Mouse (Mus musculus): Measurements from ENCODE around the gene Cltc. TPM values are rescaled to one million over a fixed set of nuclear protein-coding genes. Genes with fewer than 3 reads are reported as not detected.
A peak's percentile ranks its signal among the peaks of the same experiment; 100 is the strongest.
"Not testable (repeated sequence)": the region's sequence is repeated elsewhere in the genome, so short reads cannot be mapped to it uniquely, and the experiment has no call there.

The Cltc gene
- 389 and 472 TPM in 2 replicates for total RNA-seq (2014; rRNA removed)
- polyA plus RNA-seq (2015; fragmentation: Nextera tagmentation; extraction: Ambion mirVana), result 129 and 136 TPM in 2 replicates

DNA sequence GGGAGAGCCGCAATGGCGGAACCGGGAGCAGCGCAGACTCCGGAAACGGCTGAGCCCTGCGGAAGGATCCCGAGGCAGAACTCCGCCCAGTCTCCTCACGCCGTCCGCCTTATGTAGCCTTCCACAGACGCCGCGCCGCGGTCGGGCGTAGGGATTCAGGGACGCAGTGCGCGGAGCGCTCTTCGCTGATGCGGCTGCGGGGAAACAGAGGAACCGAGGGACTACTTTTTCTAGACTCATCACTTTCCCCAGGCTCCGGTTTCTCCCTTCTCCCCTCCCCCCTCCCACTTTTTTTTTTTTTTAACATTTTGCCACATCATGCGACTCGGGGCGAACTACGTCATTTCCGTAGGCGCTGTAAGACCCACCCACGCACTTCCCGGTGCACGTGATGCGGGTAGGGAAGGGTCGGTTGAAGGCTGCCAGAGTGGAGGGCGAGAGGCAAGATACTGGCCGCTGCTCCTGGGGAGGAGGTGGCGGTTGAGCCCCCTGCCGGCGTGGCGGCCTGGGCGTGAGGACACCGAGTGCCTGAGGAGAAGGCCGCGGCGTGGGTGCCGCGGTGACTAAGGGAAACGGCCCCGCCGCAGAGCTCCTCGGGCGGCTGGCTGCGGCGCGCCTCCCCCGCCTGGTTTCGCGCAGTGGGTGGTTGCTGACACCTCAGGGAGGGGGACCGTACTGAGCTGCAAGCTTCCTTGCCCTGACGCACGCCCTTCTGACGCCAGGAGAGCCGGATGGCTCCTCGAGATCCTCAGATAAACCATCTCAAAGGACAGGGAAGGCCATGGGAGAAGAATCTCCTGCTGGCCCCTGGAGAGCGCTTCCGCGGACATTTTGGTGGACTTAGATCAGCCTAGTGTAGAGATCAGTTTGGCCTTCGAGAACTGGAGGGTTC lies at the start of gene Cltc:
TSS of gene Cltc (minus strand) at position 86 of the 892 bp plus-strand sequence.
- Histone ChIP-seq H3K4me1 (ENCODE audit: insufficient read depth, low read length) (peaks cover 15% of the 10 kb centered on the region), H3K9me3 (ENCODE audit: low read length) (no peaks in the 10 kb centered on the region), H3K4me3 (ENCODE audit: low read length) (peak within 1 kb of the TSS; percentile 100), H3K36me3 (ENCODE audit: insufficient read depth, low read length) (no peaks in the 10 kb centered on the region), H3K9ac (replicated peaks; ENCODE audit: low read length) (peak within 1 kb of the TSS; percentile 99), H3K27me3 (ENCODE audit: insufficient read depth, low read length) (no peaks in the 10 kb centered on the region), H3K27ac (peak within 1 kb of the TSS; percentile 99), H3K4me2 (ENCODE audit: low read depth, low read length) (peak within 1 kb of the TSS; percentile 98)
- peak; percentile 65 for TF ChIP-seq CTCF (IDR thresholded peaks at IDR 0.05; ENCODE audit: low read depth)
- DNase-seq (ENCODE audit: low spot score) (peak; percentile 99), ATAC-seq (peak; percentile 97)
- WGBS, result under 1% methylated on average over 73 of the region's 73 CpGs

DNA sequence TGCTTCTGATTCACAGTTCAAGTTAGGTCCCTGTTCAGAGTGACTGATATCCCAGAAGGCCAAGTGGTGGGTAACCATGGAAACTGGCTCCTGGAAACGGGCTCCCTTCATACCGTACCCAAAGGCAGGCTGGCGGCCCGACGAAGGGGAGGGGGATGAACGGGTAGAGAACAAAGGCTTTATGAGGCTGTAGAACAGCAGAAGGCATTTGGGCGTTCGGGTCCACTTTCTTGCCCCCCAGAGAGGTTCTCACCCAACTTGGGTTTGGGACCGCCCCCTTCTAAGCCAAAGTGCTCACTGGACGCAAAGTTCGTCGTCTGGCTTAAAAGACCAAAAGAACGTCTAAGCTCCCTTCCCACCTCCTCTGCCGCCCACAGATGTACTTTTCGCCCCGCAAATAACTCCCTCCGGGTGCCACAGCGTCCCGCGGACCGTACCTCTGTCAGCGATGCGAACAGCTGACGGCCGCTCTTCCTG lies 49.7 kb upstream of the Cltc start:
- no peak for TF ChIP-seq CTCF (IDR thresholded peaks at IDR 0.05; ENCODE audit: low read depth)
- ATAC-seq (peak; percentile 82), DNase-seq (ENCODE audit: low spot score) (peak; percentile 83)
- Histone ChIP-seq H3K4me3 (ENCODE audit: low read length) (peak overlapping the region; percentile 100), H3K4me1 (ENCODE audit: insufficient read depth, low read length) (no peaks in the 10 kb centered on the region), H3K27ac (peak overlapping the region; percentile 78), H3K36me3 (ENCODE audit: insufficient read depth, low read length) (peaks cover 9% of the 10 kb centered on the region), H3K9ac (replicated peaks; ENCODE audit: low read length) (peak overlapping the region; percentile 71), H3K27me3 (ENCODE audit: insufficient read depth, low read length) (no peaks in the 10 kb centered on the region), H3K9me3 (ENCODE audit: low read length) (no peaks in the 10 kb centered on the region), H3K4me2 (ENCODE audit: low read depth, low read length) (peak overlapping the region; percentile 79)
- under 1% methylated on average over 25 of the region's 25 CpGs for WGBS

DNA sequence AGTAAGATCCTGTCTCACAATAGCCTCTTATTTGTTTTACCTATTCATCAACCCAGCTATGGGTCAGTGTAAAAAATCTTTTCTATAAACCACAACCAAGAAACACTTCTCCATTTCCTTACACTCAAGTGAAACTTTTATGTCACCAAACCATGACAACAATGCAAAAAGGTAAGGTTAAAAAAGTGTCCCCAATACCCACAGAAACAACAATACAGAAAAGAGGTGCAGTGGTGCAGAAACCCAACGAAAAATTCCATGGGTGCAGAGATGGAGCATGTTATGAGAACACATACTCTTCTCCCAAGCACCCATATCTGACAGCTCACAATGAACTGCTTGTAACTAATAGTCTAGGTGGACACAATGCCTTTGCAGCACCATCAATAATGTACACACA lies 36.8 kb upstream of the Cltc start:
- no peak for ATAC-seq
- Histone ChIP-seq H3K36me3 (ENCODE audit: insufficient read depth, low read length) (peaks cover 16% of the 10 kb centered on the region; the same call in 1 of the 2 replicates), H3K27me3 (ENCODE audit: insufficient read depth, low read length) (no peaks in the 10 kb centered on the region), H3K4me2 (ENCODE audit: low read depth, low read length) (no peak overlapping the region), H3K4me1 (ENCODE audit: insufficient read depth, low read length) (no peaks in the 10 kb centered on the region), H3K27ac (no peak overlapping the region), H3K9ac (replicated peaks; ENCODE audit: low read length) (no peak overlapping the region), H3K4me3 (ENCODE audit: low read length) (no peak overlapping the region), H3K9me3 (ENCODE audit: low read length) (no peaks in the 10 kb centered on the region)
- TF ChIP-seq CTCF (IDR thresholded peaks at IDR 0.05; ENCODE audit: low read depth), result no peak
- no peak for DNase-seq (ENCODE audit: low spot score)
- WGBS, result 95% methylated on average over 1 of the region's 1 CpGs

DNA sequence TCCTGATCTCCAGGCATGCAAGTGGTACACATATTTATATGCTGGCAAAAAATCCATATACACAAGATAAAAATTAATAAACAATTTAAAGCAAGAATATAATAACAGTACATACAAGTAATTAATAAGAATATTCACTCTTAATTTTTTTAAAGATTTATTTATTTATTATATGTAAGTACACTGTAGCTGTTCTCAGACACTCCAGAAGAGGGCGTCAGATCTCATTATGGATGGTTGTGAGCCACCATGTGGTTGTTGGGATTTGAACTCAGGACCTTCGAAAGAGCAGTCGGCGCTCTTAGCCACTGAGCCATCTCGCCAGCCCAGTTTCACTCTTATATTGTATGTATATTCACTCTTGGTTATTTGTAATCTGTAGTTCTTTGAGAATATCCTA lies 30.1 kb upstream of the Cltc start:
- not testable (repeated sequence) for DNase-seq (ENCODE audit: low spot score); H3K4me1 ChIP-seq (ENCODE audit: insufficient read depth, low read length); H3K9ac ChIP-seq (replicated peaks; ENCODE audit: low read length); H3K4me3 ChIP-seq (ENCODE audit: low read length); H3K27ac ChIP-seq; H3K4me2 ChIP-seq (ENCODE audit: low read depth, low read length); H3K9me3 ChIP-seq (ENCODE audit: low read length); ATAC-seq; H3K27me3 ChIP-seq (ENCODE audit: insufficient read depth, low read length)
- peaks cover 27% of the 10 kb centered on the region for H3K36me3 ChIP-seq (ENCODE audit: insufficient read depth, low read length)
- 94% methylated on average over 5 of the region's 5 CpGs for WGBS

DNA sequence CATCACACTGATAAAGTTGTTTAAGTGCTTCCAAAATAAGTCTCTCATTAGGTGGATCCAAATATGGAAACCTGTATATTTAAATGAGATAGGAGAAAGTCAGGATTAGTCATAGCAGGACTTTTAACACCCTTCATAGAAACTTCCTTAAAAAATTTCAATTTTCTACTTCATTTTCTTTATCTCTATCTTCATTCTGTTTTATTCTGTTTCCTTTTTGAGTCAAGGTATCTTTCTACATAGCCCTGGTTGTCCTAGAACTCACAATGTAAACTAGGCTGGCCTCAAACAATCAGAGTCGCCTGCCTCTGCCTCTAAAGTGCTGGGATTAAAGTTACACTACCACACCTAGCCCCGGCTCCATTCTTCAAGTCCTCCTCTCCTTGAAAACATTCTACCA lies 28.4 kb upstream of the Cltc start:
- no peak for TF ChIP-seq CTCF (IDR thresholded peaks at IDR 0.05; ENCODE audit: low read depth)
- Histone ChIP-seq H3K4me1 (ENCODE audit: insufficient read depth, low read length) (no peaks in the 10 kb centered on the region), H3K27ac (no peak overlapping the region), H3K27me3 (ENCODE audit: insufficient read depth, low read length) (no peaks in the 10 kb centered on the region), H3K9ac (replicated peaks; ENCODE audit: low read length) (no peak overlapping the region), H3K9me3 (ENCODE audit: low read length) (no peaks in the 10 kb centered on the region), H3K36me3 (ENCODE audit: insufficient read depth, low read length) (peaks cover 27% of the 10 kb centered on the region), H3K4me2 (ENCODE audit: low read depth, low read length) (no peak overlapping the region), H3K4me3 (ENCODE audit: low read length) (no peak overlapping the region)
- 96% methylated on average over 2 of the region's 2 CpGs for WGBS
- DNase-seq (ENCODE audit: low spot score) (no peak), ATAC-seq (no peak)

DNA sequence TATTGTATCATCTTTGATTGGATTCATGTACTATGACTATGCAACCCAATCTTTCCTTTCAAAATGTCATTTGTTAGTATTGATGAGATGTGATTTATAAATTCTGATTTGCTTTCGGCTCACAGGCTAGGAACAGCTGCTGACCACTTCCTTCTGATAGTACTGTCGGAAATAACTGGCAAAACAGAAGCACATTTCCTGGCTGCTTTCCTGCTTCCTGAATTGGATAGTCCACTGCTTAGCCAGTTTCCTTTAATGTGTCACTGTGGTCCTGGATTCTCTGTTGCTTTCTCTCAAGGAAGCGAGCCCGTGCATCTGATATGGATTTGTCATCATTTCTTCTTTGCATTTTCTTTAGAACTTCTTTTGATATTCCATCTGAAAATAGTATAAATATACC lies 12.5 kb upstream of the Cltc start:
- peaks cover 8% of the 10 kb centered on the region; the same call in 1 of the 2 replicates for H3K36me3 ChIP-seq (ENCODE audit: insufficient read depth, low read length)

DNA sequence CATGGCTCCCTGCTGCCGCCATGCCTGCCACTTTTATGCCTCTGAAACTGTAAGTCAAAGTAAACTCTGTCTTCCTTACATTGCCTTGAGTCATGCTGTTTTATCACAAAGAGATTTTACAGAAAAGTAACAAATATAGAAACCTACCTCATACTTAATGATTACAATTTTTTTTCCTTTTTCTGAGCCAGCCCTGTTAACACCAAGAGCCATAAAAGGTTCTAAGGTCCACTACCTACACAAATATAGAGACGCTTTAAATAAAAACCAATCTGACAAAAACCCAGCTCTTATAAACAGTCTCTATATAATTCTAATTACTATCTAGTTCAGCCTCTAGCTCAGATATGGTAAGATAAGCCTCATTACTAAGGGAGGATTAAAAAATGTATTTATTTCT lies 7.1 kb upstream of the Cltc start:
- Histone ChIP-seq H3K9me3 (ENCODE audit: low read length) (no peaks in the 10 kb centered on the region), H3K4me2 (ENCODE audit: low read depth, low read length) (no peak overlapping the region), H3K27ac (no peak overlapping the region), H3K9ac (replicated peaks; ENCODE audit: low read length) (no peak overlapping the region), H3K4me1 (ENCODE audit: insufficient read depth, low read length) (no peaks in the 10 kb centered on the region), H3K36me3 (ENCODE audit: insufficient read depth, low read length) (peaks cover 4% of the 10 kb centered on the region; the same call in 1 of the 2 replicates), H3K4me3 (ENCODE audit: low read length) (no peak overlapping the region), H3K27me3 (ENCODE audit: insufficient read depth, low read length) (no peaks in the 10 kb centered on the region)
- no peak for ATAC-seq
- TF ChIP-seq CTCF (IDR thresholded peaks at IDR 0.05; ENCODE audit: low read depth), result no peak
- no peak for DNase-seq (ENCODE audit: low spot score)
- WGBS, result 88% methylated on average over 2 of the region's 2 CpGs

More for the DNA sequence above, 12.5 kb upstream of the Cltc start:
- 86% methylated on average over 4 of the region's 4 CpGs for WGBS
- H3K27me3 ChIP-seq (ENCODE audit: insufficient read depth, low read length), result no peaks in the 10 kb centered on the region
- H3K4me3 ChIP-seq (ENCODE audit: low read length), result no peak overlapping the region
- H3K4me1 ChIP-seq (ENCODE audit: insufficient read depth, low read length), result no peaks in the 10 kb centered on the region
- H3K9ac ChIP-seq (replicated peaks; ENCODE audit: low read length), result no peak overlapping the region
- H3K27ac ChIP-seq, result no peak overlapping the region
- no peak for TF ChIP-seq CTCF (IDR thresholded peaks at IDR 0.05; ENCODE audit: low read depth)
- DNase-seq (ENCODE audit: low spot score) (no peak), ATAC-seq (no peak)
- no peaks in the 10 kb centered on the region for H3K9me3 ChIP-seq (ENCODE audit: low read length)
- H3K4me2 ChIP-seq (ENCODE audit: low read depth, low read length), result no peak overlapping the region

DNA sequence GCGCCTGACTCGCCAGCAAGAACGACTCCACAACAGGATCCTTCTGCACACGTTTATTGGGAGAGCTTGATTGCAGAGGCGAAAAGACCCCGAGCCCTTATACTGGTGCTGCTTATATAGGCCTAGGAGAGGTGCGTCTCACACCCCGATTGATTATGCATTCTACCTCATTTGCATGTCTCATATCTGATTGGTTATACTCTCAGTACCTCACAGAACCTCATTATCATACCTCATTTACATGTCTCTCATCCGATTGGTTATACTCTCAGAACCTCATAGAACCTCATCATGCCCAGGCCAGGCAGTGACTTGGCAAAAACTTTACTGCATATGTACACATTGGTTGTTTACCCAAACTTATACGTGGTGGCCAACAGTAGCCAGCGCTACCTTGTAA lies 5.8 kb upstream of the Cltc start:
- H3K4me1 ChIP-seq (ENCODE audit: insufficient read depth, low read length); H3K36me3 ChIP-seq (ENCODE audit: insufficient read depth, low read length); H3K27ac ChIP-seq; H3K4me3 ChIP-seq (ENCODE audit: low read length); H3K4me2 ChIP-seq (ENCODE audit: low read depth, low read length); H3K9ac ChIP-seq (replicated peaks; ENCODE audit: low read length); H3K9me3 ChIP-seq (ENCODE audit: low read length); DNase-seq (ENCODE audit: low spot score); ATAC-seq; H3K27me3 ChIP-seq (ENCODE audit: insufficient read depth, low read length): not testable (repeated sequence)
- WGBS, result 93% methylated on average over 11 of the region's 11 CpGs

All from hindbrain, postnatal 0 days (tissue).